Mouse (Mus musculus) liver, embryonic 16.5 days (tissue): ENCODE measurements around the gene Dcaf7. TPM values are rescaled to one million over a fixed set of nuclear protein-coding genes. Genes with fewer than 3 reads are reported as not detected.
A peak's percentile ranks its signal among the peaks of the same experiment; 100 is the strongest.

Experiments
- ATAC-seq: fragments of 200-750 bp; cut with Nextera tagmentation; 2 replicates; pipeline ENCODE4 v1.8.0; 2017; ENCODE audit warnings: low read depth, mild to moderate bottlenecking, moderate number of reproducible peaks, moderate library complexity
- H3K27ac ChIP-seq: fragments of 300-500 bp; sonication (generic); 2 replicates; pipeline ENCODE4 v1.5.1; 2014; ENCODE audit warnings: mild to moderate bottlenecking, low read length
- H3K27me3 ChIP-seq: fragments of 300-500 bp; sonication (generic); 2 replicates; pipeline ENCODE4 v1.6.1; 2014; ENCODE audit warnings: low read depth, low read length, mixed read lengths; ENCODE audit not compliant: control insufficient read depth, insufficient read depth
- H3K36me3 ChIP-seq: fragments of 300-500 bp; sonication (generic); 2 replicates; pipeline ENCODE4 v1.6.1; 2014; ENCODE audit warnings: mild to moderate bottlenecking; ENCODE audit not compliant: control insufficient read depth, insufficient read depth
- H3K4me1 ChIP-seq: fragments of 300-500 bp; sonication (generic); 2 replicates; pipeline ENCODE4 v1.6.1; 2014; ENCODE audit warnings: low read depth, low read length, mixed read lengths; ENCODE audit not compliant: control insufficient read depth
- H3K4me2 ChIP-seq: fragments of 300-500 bp; sonication (generic); 2 replicates; pipeline ENCODE4 v1.6.1; 2014; ENCODE audit warnings: low read depth, low read length, mixed read lengths
- H3K4me3 ChIP-seq: fragments of 300-500 bp; sonication (generic); 2 replicates; pipeline ENCODE4 v1.5.1; 2014; ENCODE audit warnings: low read depth, mild to moderate bottlenecking, low read length
- H3K9ac ChIP-seq: fragments of 300-500 bp; sonication (generic); 2 replicates; pipeline ENCODE4 v1.6.1; 2014; ENCODE audit warnings: low read depth, low read length
- H3K9me3 ChIP-seq: fragments of 300-500 bp; sonication (generic); replicated peaks from 2 replicates; pipeline ENCODE4 v1.6.1; 2016; ENCODE audit warnings: low read length; ENCODE audit not compliant: control insufficient read depth
- WGBS: fragments of 180-500 bp; shearing (Covaris S2); extraction: QIAGEN DNeasy Blood & Tissue Kit; methylation state at CpG from one replicate; pipeline ENCODE4 v1.1.7; 2014; ENCODE audit not compliant: insufficient replicate concordance; 5-methylcytosine and 5-hydroxymethylcytosine counted together
- polyA plus RNA-seq: library from polyadenylated mRNA; unstranded; fragments of >200 nt; fragmentation: Nextera tagmentation; extraction: Ambion mirVana; gene quantifications from 2 replicates; pipeline ENCODE4 v1.2.1, GENCODE M21; 2015

Gene Dcaf7
- polyA plus RNA-seq, 1 experiment from 2014 or later = 27.5 TPM

DNA sequence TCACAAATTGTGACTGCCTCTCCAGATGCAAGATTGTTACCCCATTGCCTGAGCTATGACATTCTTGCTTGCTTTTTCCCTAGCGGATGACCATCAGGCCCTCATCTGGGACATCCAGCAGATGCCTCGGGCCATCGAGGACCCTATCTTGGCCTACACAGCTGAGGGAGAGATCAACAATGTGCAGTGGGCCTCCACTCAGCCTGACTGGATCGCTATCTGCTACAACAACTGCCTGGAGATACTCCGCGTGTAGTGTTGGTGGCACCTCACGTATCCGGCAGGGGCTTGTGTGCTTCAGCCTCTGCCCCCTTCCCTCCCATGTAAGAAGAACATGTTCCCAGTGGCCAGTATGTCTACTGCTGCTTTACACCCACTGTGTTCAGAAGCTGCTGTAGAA lies 17.9 kb downstream of the Dcaf7 start:
- peaks cover 42% of the 10 kb centered on the region for H3K4me1 ChIP-seq
- peak overlapping the region; percentile 59 for H3K27ac ChIP-seq
- WGBS = 54% methylated on average over 8 of the region's 8 CpGs
- ATAC-seq = peak; percentile 47
- H3K4me2 ChIP-seq = no peak overlapping the region
- H3K9me3 ChIP-seq = no peaks in the 10 kb centered on the region
- no peak overlapping the region for H3K4me3 ChIP-seq
- H3K9ac ChIP-seq = no peak overlapping the region
- H3K36me3 ChIP-seq = peaks cover 52% of the 10 kb centered on the region
- no peaks in the 10 kb centered on the region for H3K27me3 ChIP-seq

DNA sequence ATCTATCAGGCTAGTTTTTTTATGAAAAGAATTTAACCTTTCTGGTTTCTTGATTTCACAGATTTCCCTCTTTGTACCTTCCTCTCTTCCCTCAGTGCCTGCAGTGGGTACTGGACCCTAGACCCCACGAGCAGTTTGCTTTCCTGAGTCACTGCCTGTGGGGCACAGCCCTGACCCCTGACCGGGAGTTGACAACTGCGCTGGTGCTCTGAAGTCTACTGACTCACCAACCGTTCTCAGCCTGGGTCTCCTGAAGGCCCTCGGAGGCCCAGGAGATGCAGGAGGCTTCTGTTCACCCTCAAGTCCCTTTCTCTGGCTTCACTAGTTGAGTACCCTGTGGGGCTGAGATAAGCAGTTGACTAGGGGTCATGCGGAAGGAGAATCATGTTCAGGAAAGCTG lies 18.7 kb downstream of the Dcaf7 start:
- no peak for ATAC-seq

DNA sequence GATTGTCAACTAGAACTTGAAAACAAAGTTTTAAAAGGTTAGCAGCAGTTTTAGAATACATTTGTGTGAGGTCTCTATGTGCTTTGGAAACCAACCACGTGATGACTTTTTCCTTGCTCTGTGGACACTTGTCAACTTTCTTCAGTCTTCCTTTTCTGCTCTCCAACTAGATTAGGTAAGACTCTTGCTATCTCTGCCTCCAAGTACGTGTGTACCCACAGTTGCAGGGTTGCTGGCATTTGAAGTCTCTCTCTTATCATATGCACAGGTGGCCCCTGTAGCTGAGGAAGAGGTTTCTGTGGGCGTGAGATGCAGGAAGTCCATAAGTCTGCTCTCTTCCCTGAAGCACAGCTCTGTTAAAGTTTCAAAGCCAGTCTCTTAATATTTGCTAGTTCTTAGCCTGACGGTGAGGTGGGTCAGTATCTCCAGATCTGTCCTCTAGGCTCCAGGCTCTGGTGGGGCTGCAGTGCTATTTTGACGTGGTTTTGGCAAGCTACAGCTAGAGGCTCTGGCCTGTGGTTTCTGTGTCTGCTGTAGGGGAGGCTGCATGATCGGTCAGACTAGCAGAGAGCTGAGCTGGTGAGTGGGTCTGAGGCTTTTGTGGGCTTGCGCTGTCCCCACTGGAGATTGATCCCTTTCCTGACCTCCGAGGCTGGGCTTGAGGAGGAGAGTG lies 20.3 kb downstream of the Dcaf7 start:
- Histone ChIP-seq H3K4me2 (peak overlapping the region; percentile 47), H3K4me3 (no peak overlapping the region), H3K27me3 (no peaks in the 10 kb centered on the region), H3K4me1 (peaks cover 42% of the 10 kb centered on the region), H3K9me3 (no peaks in the 10 kb centered on the region), H3K36me3 (peaks cover 43% of the 10 kb centered on the region), H3K9ac (peak overlapping the region; percentile 57), H3K27ac (peak overlapping the region; percentile 89)
- peak; percentile 86 for ATAC-seq
- WGBS = 23% methylated on average over 8 of the region's 8 CpGs

More for the DNA sequence above, 18.7 kb downstream of the Dcaf7 start:
- no peaks in the 10 kb centered on the region for H3K27me3 ChIP-seq
- no peak overlapping the region for H3K4me3 ChIP-seq
- H3K9ac ChIP-seq = no peak overlapping the region
- peaks cover 54% of the 10 kb centered on the region for H3K36me3 ChIP-seq
- H3K4me1 ChIP-seq = peaks cover 42% of the 10 kb centered on the region
- H3K27ac ChIP-seq = peak overlapping the region; percentile 89
- 38% methylated on average over 6 of the region's 6 CpGs for WGBS
- H3K4me2 ChIP-seq = no peak overlapping the region
- H3K9me3 ChIP-seq = no peaks in the 10 kb centered on the region

DNA sequence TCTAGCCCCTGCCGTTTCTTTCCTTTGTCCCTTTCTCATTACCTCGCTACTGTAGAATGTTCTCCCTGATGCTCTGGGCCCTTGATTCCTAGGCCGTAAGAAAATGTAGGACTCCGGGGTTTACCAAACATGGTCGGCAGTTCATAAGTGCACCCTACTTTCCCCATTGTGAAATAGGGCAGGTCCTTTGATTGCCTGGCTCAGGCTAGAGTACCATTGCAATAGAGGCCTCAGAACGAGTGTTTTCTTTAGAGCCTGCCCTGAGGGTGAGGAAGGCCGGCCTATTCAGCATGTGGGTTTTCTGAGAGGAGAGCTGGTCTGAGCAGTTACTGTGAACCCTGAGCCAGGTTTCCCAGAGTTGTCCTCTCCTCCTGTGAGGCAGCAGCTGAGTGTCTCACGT lies 21.3 kb downstream of the Dcaf7 start:
- Histone ChIP-seq H3K4me3 (no peak overlapping the region), H3K4me1 (peaks cover 42% of the 10 kb centered on the region), H3K9ac (no peak overlapping the region), H3K36me3 (peaks cover 35% of the 10 kb centered on the region), H3K4me2 (no peak overlapping the region), H3K27me3 (no peaks in the 10 kb centered on the region), H3K27ac (no peak overlapping the region), H3K9me3 (no peaks in the 10 kb centered on the region)
- ATAC-seq = no peak
- WGBS = 67% methylated on average over 8 of the region's 8 CpGs

DNA sequence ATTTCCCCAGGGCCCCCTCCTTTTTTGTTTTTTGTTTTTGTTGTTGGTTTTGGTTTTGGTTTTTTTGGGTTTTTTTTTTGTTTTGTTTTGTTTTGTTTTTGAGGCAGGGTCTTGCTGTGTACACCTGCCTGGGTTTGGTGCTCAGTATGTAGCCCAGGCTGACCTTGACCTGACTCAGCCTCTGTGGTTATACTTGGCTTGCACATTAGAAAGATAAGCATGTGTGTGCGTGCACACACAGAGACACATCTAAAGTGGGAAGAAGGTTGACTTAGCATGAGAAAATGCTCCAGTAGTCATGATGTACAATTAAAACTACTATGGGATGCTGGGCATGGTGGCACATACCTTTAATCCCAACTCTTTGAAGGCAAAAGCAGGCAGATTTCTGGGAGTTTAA lies 23.9 kb downstream of the Dcaf7 start:
- H3K27me3 ChIP-seq = no peaks in the 10 kb centered on the region
- peaks cover 16% of the 10 kb centered on the region for H3K36me3 ChIP-seq
- 35% methylated on average over 1 of the region's 1 CpGs for WGBS
- H3K27ac ChIP-seq = no peak overlapping the region
- H3K4me3 ChIP-seq = no peak overlapping the region
- no peak overlapping the region for H3K4me2 ChIP-seq
- no peak overlapping the region for H3K9ac ChIP-seq
- H3K4me1 ChIP-seq = peaks cover 34% of the 10 kb centered on the region
- no peak for ATAC-seq
- no peaks in the 10 kb centered on the region for H3K9me3 ChIP-seq

DNA sequence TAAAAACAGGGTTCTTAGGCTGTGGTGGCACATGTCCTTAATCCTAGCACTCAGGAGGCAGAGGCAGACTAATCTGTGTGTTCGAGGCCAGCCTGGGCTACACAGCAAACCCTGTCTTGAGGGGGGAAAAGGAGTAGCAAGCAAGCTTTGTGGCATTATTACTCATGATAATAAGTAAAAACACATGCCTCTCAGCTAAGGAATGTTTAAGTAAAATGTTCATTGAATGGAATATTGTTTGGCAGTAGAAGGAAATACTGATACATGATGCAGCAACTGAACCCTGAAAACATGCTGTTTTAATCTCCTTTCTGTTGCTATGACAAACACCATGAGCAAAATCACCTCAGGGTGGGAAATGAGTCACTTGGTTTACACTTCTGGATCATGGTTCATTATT lies 24.6 kb downstream of the Dcaf7 start:
- Histone ChIP-seq H3K9me3 (no peaks in the 10 kb centered on the region), H3K9ac (no peak overlapping the region), H3K36me3 (peaks cover 14% of the 10 kb centered on the region), H3K4me2 (no peak overlapping the region), H3K27me3 (no peaks in the 10 kb centered on the region), H3K4me1 (peaks cover 29% of the 10 kb centered on the region), H3K27ac (no peak overlapping the region), H3K4me3 (no peak overlapping the region)
- no peak for ATAC-seq
- 84% methylated on average over 1 of the region's 1 CpGs for WGBS

DNA sequence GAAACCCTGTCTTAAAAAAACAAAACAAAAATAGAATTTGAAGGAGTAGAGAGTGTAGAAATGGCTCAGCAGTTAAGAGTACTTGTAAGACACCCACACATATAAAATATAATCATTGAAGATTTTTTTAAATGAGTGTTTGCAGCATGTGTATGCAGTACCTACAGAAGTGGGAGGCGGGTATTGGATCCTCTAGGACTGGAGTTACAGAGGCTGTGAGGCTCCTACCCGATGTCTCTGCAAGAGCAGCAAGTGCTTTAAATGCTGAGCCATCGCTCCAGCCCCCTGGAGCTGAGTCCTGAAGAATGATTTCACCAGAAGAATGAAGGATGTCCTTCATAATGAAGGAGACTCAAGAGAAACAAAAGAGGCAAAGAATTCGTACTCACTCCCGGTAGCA lies 27.1 kb downstream of the Dcaf7 start:
- ATAC-seq = no peak
- Histone ChIP-seq H3K27ac (no peak overlapping the region), H3K9ac (no peak overlapping the region), H3K36me3 (peaks cover 6% of the 10 kb centered on the region; the same call in 1 of the 2 replicates), H3K4me1 (peaks cover 16% of the 10 kb centered on the region), H3K27me3 (no peaks in the 10 kb centered on the region), H3K4me3 (no peak overlapping the region), H3K9me3 (no peaks in the 10 kb centered on the region), H3K4me2 (no peak overlapping the region)
- WGBS = 79% methylated on average over 5 of the region's 5 CpGs

DNA sequence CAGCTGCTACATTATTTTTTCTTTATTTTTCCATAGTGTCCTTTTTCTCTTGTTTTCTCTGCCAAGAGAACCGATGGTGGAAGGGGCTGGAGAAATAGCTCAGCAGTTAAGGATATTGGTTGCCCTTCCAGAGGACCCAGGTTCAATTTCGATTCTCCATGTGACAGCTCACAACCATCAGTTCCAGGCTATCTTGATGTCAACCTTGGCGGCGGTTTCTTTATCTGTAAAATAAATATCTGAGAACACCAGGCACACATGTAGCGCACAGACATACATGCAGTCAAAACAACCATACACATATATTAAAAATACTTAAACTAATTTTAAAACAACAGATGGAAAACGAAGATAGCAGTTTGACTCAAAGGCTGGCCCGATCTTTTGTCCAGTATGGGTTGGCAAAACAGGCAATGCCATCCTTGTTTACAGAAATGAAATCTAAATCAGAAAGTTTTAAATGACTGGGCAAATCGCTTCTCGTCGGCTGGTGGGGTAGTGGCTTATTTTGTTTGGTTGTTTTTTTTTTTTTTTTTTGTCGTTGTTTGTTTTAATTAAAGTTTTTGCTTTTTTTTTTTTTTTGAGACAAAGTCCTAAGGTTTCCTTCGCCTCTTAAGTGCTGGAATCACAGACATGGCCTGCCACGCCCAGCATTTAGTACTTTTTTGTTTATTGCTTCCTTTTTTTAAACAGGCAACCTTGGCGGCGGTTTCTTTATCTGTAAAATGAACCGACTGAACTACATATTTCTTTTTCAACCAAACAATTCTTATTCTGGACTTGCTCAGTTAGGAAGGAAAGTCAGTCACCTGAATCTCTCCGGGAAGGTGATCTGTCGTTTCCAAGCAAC lies 28.6 kb downstream of the Dcaf7 start:
- no peak overlapping the region; the same call in 1 of the 2 replicates for H3K9ac ChIP-seq
- 18% methylated on average over 18 of the region's 18 CpGs for WGBS
- H3K27ac ChIP-seq = peak overlapping the region; percentile 83
- peaks cover 16% of the 10 kb centered on the region for H3K4me1 ChIP-seq
- H3K4me3 ChIP-seq = peak overlapping the region; percentile 80
- no peaks in the 10 kb centered on the region for H3K9me3 ChIP-seq
- H3K4me2 ChIP-seq = peak overlapping the region; percentile 92
- H3K27me3 ChIP-seq = no peaks in the 10 kb centered on the region
- ATAC-seq = peak; percentile 37; the same call in 1 of the 2 replicates
- no peaks in the 10 kb centered on the region for H3K36me3 ChIP-seq
